Mouse (Mus musculus): ENCODE results near the gene Phkg2. TPM values are rescaled to one million over a fixed set of nuclear protein-coding genes. Genes with fewer than 3 reads are reported as not detected.
A peak's percentile ranks its signal among the peaks of the same experiment; 100 is the strongest.

Gene Phkg2
- 34.1 and 39.6 TPM in 2 replicates for polyA plus RNA-seq (2016; fragmentation: Nextera tagmentation; extraction: Ambion mirVana)

GRCm38 (mm10) chr7:127572895-127573471, at the start of gene Phkg2:
TSS of gene Phkg2 (plus strand) at chr7:127573340.
- no peaks in the 10 kb centered on the region for H3K9me3 ChIP-seq (replicated peaks)
- under 1% methylated on average over 17 of the region's 17 CpGs for WGBS
- H3K36me3 ChIP-seq = peaks cover 40% of the 10 kb centered on the region
- H3K27me3 ChIP-seq (ENCODE audit: low read depth, poor library complexity, severe bottlenecking) = no peaks in the 10 kb centered on the region
- H3K27ac ChIP-seq = peak within 1 kb of the TSS; percentile 92
- H3K4me3 ChIP-seq = peak within 1 kb of the TSS; percentile 92
- DNase-seq (ENCODE audit: low spot score) = peak; percentile 83
- peaks cover 20% of the 10 kb centered on the region for H3K4me1 ChIP-seq

GRCm38 (mm10) chr7:127541671-127542070, 31.5 kb upstream of the Phkg2 start:
- DNase-seq (ENCODE audit: low spot score) = no peak
- no peak overlapping the region for H3K27ac ChIP-seq

GRCm38 (mm10) chr7:127549116-127549835, 23.9 kb upstream of the Phkg2 start:
- Histone ChIP-seq H3K4me1 (no peaks in the 10 kb centered on the region), H3K4me3 (no peak overlapping the region), H3K27me3 (ENCODE audit: low read depth, poor library complexity, severe bottlenecking) (no peaks in the 10 kb centered on the region), H3K36me3 (peaks cover 96% of the 10 kb centered on the region), H3K9me3 (replicated peaks) (no peaks in the 10 kb centered on the region), H3K27ac (no peak overlapping the region)
- 92% methylated on average over 15 of the region's 15 CpGs for WGBS
- DNase-seq (ENCODE audit: low spot score) = no peak

More at GRCm38 (mm10) chr7:127541671-127542070, 31.5 kb upstream of the Phkg2 start:
- Histone ChIP-seq H3K4me1 (no peaks in the 10 kb centered on the region), H3K36me3 (peaks cover 100% of the 10 kb centered on the region), H3K27me3 (ENCODE audit: low read depth, poor library complexity, severe bottlenecking) (no peaks in the 10 kb centered on the region; the same call in 1 of the 2 replicates), H3K4me3 (no peak overlapping the region), H3K9me3 (replicated peaks) (no peaks in the 10 kb centered on the region)
- 94% methylated on average over 3 of the region's 3 CpGs for WGBS

- Histone ChIP-seq H3K4me1 (no peaks in the 10 kb centered on the region), H3K9me3 (replicated peaks) (no peaks in the 10 kb centered on the region), H3K36me3 (peaks cover 96% of the 10 kb centered on the region), H3K27me3 (ENCODE audit: low read depth, poor library complexity, severe bottlenecking) (no peaks in the 10 kb centered on the region), H3K27ac (no peak overlapping the region), H3K4me3 (no peak overlapping the region)
- no peak for DNase-seq (ENCODE audit: low spot score)
- 97% methylated on average over 8 of the region's 8 CpGs for WGBS
Observed at GRCm38 (mm10) chr7:127551558-127551957, 21.6 kb upstream of the Phkg2 start.

- H3K4me1 ChIP-seq = no peaks in the 10 kb centered on the region
- no peak overlapping the region for H3K27ac ChIP-seq
- no peak for DNase-seq (ENCODE audit: low spot score)
- H3K27me3 ChIP-seq (ENCODE audit: low read depth, poor library complexity, severe bottlenecking) = no peaks in the 10 kb centered on the region
- no peak overlapping the region for H3K4me3 ChIP-seq
- H3K9me3 ChIP-seq (replicated peaks) = no peaks in the 10 kb centered on the region
- WGBS = 92% methylated on average over 11 of the region's 11 CpGs
- H3K36me3 ChIP-seq = peaks cover 95% of the 10 kb centered on the region
Observed at GRCm38 (mm10) chr7:127560580-127560979, 12.6 kb upstream of the Phkg2 start.

- H3K27me3 ChIP-seq (ENCODE audit: low read depth, poor library complexity, severe bottlenecking) = no peaks in the 10 kb centered on the region
- H3K9me3 ChIP-seq (replicated peaks) = no peaks in the 10 kb centered on the region
- no peak for DNase-seq (ENCODE audit: low spot score)
- H3K4me1 ChIP-seq = no peaks in the 10 kb centered on the region
- no peak within 1 kb of the TSS for H3K27ac ChIP-seq
- H3K36me3 ChIP-seq = peaks cover 95% of the 10 kb centered on the region
- WGBS = 92% methylated on average over 5 of the region's 5 CpGs
- no peak within 1 kb of the TSS for H3K4me3 ChIP-seq
Observed at GRCm38 (mm10) chr7:127561340-127561858, 11.7 kb upstream of the Phkg2 start, which contains the start of gene Tmem265. TSS of gene Tmem265 (plus strand) at chr7:127561390.

GRCm38 (mm10) chr7:127564381-127565150, 8.6 kb upstream of the Phkg2 start:
- Histone ChIP-seq H3K27me3 (ENCODE audit: low read depth, poor library complexity, severe bottlenecking) (no peaks in the 10 kb centered on the region), H3K9me3 (replicated peaks) (no peaks in the 10 kb centered on the region), H3K4me1 (no peaks in the 10 kb centered on the region), H3K4me3 (no peak overlapping the region), H3K27ac (no peak overlapping the region), H3K36me3 (peaks cover 86% of the 10 kb centered on the region)
- no peak for DNase-seq (ENCODE audit: low spot score)
- 98% methylated on average over 6 of the region's 6 CpGs for WGBS

GRCm38 (mm10) chr7:127573503-127574008, 416 bp downstream of the Phkg2 start:
- DNase-seq (ENCODE audit: low spot score) = no peak
- Histone ChIP-seq H3K27me3 (ENCODE audit: low read depth, poor library complexity, severe bottlenecking) (no peaks in the 10 kb centered on the region), H3K4me1 (peaks cover 20% of the 10 kb centered on the region), H3K9me3 (replicated peaks) (no peaks in the 10 kb centered on the region), H3K27ac (peak overlapping the region; percentile 92), H3K4me3 (peak overlapping the region; percentile 92), H3K36me3 (peaks cover 44% of the 10 kb centered on the region)
- WGBS = 1% methylated on average over 27 of the region's 28 CpGs

- Histone ChIP-seq H3K36me3 (peaks cover 43% of the 10 kb centered on the region), H3K27me3 (ENCODE audit: low read depth, poor library complexity, severe bottlenecking) (no peaks in the 10 kb centered on the region), H3K27ac (peak overlapping the region; percentile 92), H3K4me3 (peak overlapping the region; percentile 92), H3K4me1 (peaks cover 20% of the 10 kb centered on the region), H3K9me3 (replicated peaks) (no peaks in the 10 kb centered on the region)
- DNase-seq (ENCODE audit: low spot score) = no peak
- WGBS = 26% methylated on average over 7 of the region's 7 CpGs
Observed at GRCm38 (mm10) chr7:127574115-127574514, 975 bp downstream of the Phkg2 start.

GRCm38 (mm10) chr7:127583260-127583659, 10.1 kb downstream of the Phkg2 start:
- DNase-seq (ENCODE audit: low spot score) = no peak
- Histone ChIP-seq H3K9me3 (replicated peaks) (no peaks in the 10 kb centered on the region), H3K4me3 (no peak overlapping the region), H3K36me3 (peaks cover 69% of the 10 kb centered on the region), H3K27me3 (ENCODE audit: low read depth, poor library complexity, severe bottlenecking) (no peaks in the 10 kb centered on the region), H3K27ac (no peak overlapping the region), H3K4me1 (peaks cover 15% of the 10 kb centered on the region)
- WGBS = 93% methylated on average over 6 of the region's 6 CpGs

- Histone ChIP-seq H3K27ac (no peak overlapping the region), H3K4me1 (peaks cover 27% of the 10 kb centered on the region), H3K36me3 (peaks cover 59% of the 10 kb centered on the region), H3K27me3 (ENCODE audit: low read depth, poor library complexity, severe bottlenecking) (no peaks in the 10 kb centered on the region), H3K4me3 (no peak overlapping the region), H3K9me3 (replicated peaks) (no peaks in the 10 kb centered on the region)
- 88% methylated on average over 7 of the region's 7 CpGs for WGBS
- DNase-seq (ENCODE audit: low spot score) = no peak
Observed at GRCm38 (mm10) chr7:127585031-127585430, 11.9 kb downstream of the Phkg2 start.

- Histone ChIP-seq H3K9me3 (replicated peaks) (no peaks in the 10 kb centered on the region), H3K27me3 (ENCODE audit: low read depth, poor library complexity, severe bottlenecking) (no peaks in the 10 kb centered on the region), H3K4me1 (peaks cover 27% of the 10 kb centered on the region), H3K27ac (no peak overlapping the region), H3K4me3 (no peak overlapping the region), H3K36me3 (peaks cover 58% of the 10 kb centered on the region)
- 83% methylated on average over 6 of the region's 6 CpGs for WGBS
- no peak for DNase-seq (ENCODE audit: low spot score)
Observed at GRCm38 (mm10) chr7:127586149-127586548, 13.0 kb downstream of the Phkg2 start.

All from limb, embryonic 10.5 days (tissue).